In the genomic region with DNA sequence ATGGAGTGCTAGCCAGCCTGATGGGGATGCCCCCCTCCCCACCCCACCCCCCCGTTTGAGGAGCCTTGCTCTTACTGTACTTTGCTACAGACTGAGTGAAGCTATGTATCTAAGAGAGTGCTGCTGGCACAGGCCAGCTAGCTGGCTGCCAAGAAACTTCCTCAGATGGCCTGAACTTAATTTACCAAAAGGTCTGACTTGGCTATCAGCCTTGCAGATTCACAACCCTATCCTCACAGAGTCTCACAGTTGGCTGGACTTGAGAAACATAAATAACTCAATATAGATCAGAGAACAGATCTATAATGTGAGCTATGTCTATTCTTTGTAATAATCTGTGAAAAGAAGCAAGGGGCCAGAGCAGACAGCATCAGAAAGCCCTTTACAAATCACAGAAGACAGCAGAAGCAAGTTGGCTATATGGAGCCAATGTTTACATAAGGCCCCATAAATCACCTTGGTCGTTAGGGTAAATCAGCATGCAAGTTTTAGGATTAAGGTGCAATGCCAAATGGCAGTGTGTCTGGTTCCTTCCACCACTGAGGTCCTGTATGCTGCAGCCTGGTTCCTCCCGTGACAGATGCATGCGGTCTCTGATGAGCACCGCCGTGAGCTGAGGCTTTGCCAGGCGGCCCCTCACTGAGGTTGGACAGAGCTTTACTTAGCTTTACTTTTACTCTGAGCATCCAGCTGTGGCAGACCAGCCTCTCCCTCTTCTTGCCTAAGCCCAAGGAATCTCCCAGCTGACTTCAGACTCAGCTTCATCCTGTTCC, we compare ENCODE assay signal across 14 mouse cellular contexts. TPM values are rescaled to one million over a fixed set of nuclear protein-coding genes. Genes with fewer than 3 reads are reported as not detected.
DNase-seq lines count a peak whose midpoint lies in the region; ATAC-seq and TF ChIP-seq lines count a peak whose summit lies in the region.
"Had no signal": no experiment of that assay in that cellular context is flagged by ENCODE, and none has a peak within 500 bp of the region (broad histone marks: within the 10 kb centered on the region; RNA-seq: fewer than 3 reads in every experiment).

No protein-coding gene starts in this region.

- no peaks in the 10 kb centered on the region for H3K36me3 ChIP-seq in hindbrain, embryonic 16.5 days (ENCODE audit: control insufficient read depth, insufficient read depth, low read length)
- H3K36me3 ChIP-seq in hindbrain, embryonic 11.5 days (ENCODE audit: control insufficient read depth, insufficient read depth, low read length) = no peaks in the 10 kb centered on the region
- H3K36me3 ChIP-seq in lung, embryonic 14.5 days (ENCODE audit: insufficient read depth) = no peaks in the 10 kb centered on the region
- H3K36me3 ChIP-seq in embryonic facial prominence, embryonic 14.5 days (ENCODE audit: control insufficient read depth, insufficient read depth, low read length) = no peaks in the 10 kb centered on the region
- no peaks in the 10 kb centered on the region for H3K36me3 ChIP-seq in neural tube, embryonic 15.5 days
- no peaks in the 10 kb centered on the region for H3K36me3 ChIP-seq in midbrain, embryonic 10.5 days
- H3K36me3 ChIP-seq: heart, embryonic 12.5 days had no signal

- no peak overlapping the region for H3K9ac ChIP-seq in hindbrain, embryonic 16.5 days (ENCODE audit: low read depth, low read length)
- H3K9ac ChIP-seq in hindbrain, embryonic 11.5 days (ENCODE audit: low read depth, low read length) = no peak overlapping the region
- no peak overlapping the region for H3K9ac ChIP-seq in lung, embryonic 14.5 days
- no peak overlapping the region for H3K9ac ChIP-seq in embryonic facial prominence, embryonic 14.5 days (ENCODE audit: low read depth, low read length)
- no peak overlapping the region for H3K9ac ChIP-seq in neural tube, embryonic 15.5 days (replicated peaks)
- H3K9ac ChIP-seq: forebrain, postnatal 0 days; heart, embryonic 12.5 days had no signal

- 0 out of 2 replicates have a peak, but pooled peaks have one; percentile 41 for ATAC-seq in hindbrain, embryonic 16.5 days
- ATAC-seq in hindbrain, embryonic 11.5 days (ENCODE audit: low FRiP score) = no peak
- ATAC-seq in lung, embryonic 14.5 days (ENCODE audit: insufficient read depth) = peak; percentile 90
- ATAC-seq in embryonic facial prominence, embryonic 14.5 days (ENCODE audit: low read depth) = peak; percentile 53
- peak; percentile 54 for ATAC-seq in neural tube, embryonic 15.5 days (ENCODE audit: low FRiP score)
- ATAC-seq: forebrain, postnatal 0 days had no signal

- H3K27ac ChIP-seq in hindbrain, embryonic 16.5 days (ENCODE audit: low read depth, low read length) = no peak overlapping the region
- no peak overlapping the region for H3K27ac ChIP-seq in hindbrain, embryonic 11.5 days (ENCODE audit: low read depth, low read length)
- H3K27ac ChIP-seq in lung, embryonic 14.5 days (ENCODE audit: low read depth) = peak overlapping the region; percentile 75
- peak overlapping the region; percentile 31; the same call in 1 of the 2 replicates for H3K27ac ChIP-seq in embryonic facial prominence, embryonic 14.5 days (replicated peaks; ENCODE audit: low read depth, low read length)
- peak overlapping the region; percentile 51; the same call in 1 of the 2 replicates for H3K27ac ChIP-seq in neural tube, embryonic 15.5 days (replicated peaks)
- H3K27ac ChIP-seq in midbrain, embryonic 10.5 days (replicated peaks) = no peak overlapping the region

- no peaks in the 10 kb centered on the region for H3K9me3 ChIP-seq in hindbrain, embryonic 16.5 days (ENCODE audit: control insufficient read depth, low read length)
- H3K9me3 ChIP-seq in hindbrain, embryonic 11.5 days (ENCODE audit: control insufficient read depth, low read length) = no peaks in the 10 kb centered on the region
- H3K9me3 ChIP-seq in lung, embryonic 14.5 days (ENCODE audit: low read depth, low read length) = no peaks in the 10 kb centered on the region
- no peaks in the 10 kb centered on the region for H3K9me3 ChIP-seq in embryonic facial prominence, embryonic 14.5 days (ENCODE audit: control insufficient read depth, low read length)
- no peaks in the 10 kb centered on the region for H3K9me3 ChIP-seq in neural tube, embryonic 15.5 days (replicated peaks)
- H3K9me3 ChIP-seq in midbrain, embryonic 10.5 days (replicated peaks) = no peaks in the 10 kb centered on the region
- H3K9me3 ChIP-seq: heart, embryonic 12.5 days had no signal

- no peak for TF ChIP-seq CTCF in lung, embryonic 14.5 days (IDR thresholded peaks at IDR 0.05; ENCODE audit: low read depth)

- peaks cover 19% of the 10 kb centered on the region for H3K4me1 ChIP-seq in hindbrain, embryonic 16.5 days (ENCODE audit: control insufficient read depth, insufficient read depth, low read depth, low read length)
- H3K4me1 ChIP-seq in hindbrain, embryonic 11.5 days (replicated peaks; ENCODE audit: control insufficient read depth, insufficient read depth, low read length) = no peaks in the 10 kb centered on the region
- H3K4me1 ChIP-seq in lung, embryonic 14.5 days (ENCODE audit: insufficient read depth) = peaks cover 10% of the 10 kb centered on the region; the same call in 1 of the 2 replicates
- H3K4me1 ChIP-seq in embryonic facial prominence, embryonic 14.5 days (ENCODE audit: control insufficient read depth, insufficient read depth, low read length) = peaks cover 16% of the 10 kb centered on the region
- peaks cover 34% of the 10 kb centered on the region for H3K4me1 ChIP-seq in neural tube, embryonic 15.5 days
- peaks cover 20% of the 10 kb centered on the region for H3K4me1 ChIP-seq in midbrain, embryonic 10.5 days

- no peaks in the 10 kb centered on the region for H3K27me3 ChIP-seq in hindbrain, embryonic 16.5 days (replicated peaks; ENCODE audit: control insufficient read depth, insufficient read depth, low read length)
- H3K27me3 ChIP-seq in hindbrain, embryonic 11.5 days (ENCODE audit: control insufficient read depth, insufficient read depth, low read length) = 0 out of 2 replicates have a peak, but pooled peaks cover 2% of the 10 kb centered on the region
- H3K27me3 ChIP-seq in lung, embryonic 14.5 days (ENCODE audit: insufficient read depth, low read length) = no peaks in the 10 kb centered on the region
- H3K27me3 ChIP-seq in embryonic facial prominence, embryonic 14.5 days (replicated peaks; ENCODE audit: control insufficient read depth, insufficient read depth, low read length) = no peaks in the 10 kb centered on the region
- H3K27me3 ChIP-seq in neural tube, embryonic 15.5 days (replicated peaks) = no peaks in the 10 kb centered on the region
- peaks cover 14% of the 10 kb centered on the region; the same call in 1 of the 2 replicates for H3K27me3 ChIP-seq in midbrain, embryonic 10.5 days (ENCODE audit: low read depth, poor library complexity, severe bottlenecking)
- H3K27me3 ChIP-seq: heart, embryonic 12.5 days had no signal

- WGBS in hindbrain, embryonic 16.5 days = 43% methylated on average over 7 of the region's 7 CpGs
- 59% methylated on average over 7 of the region's 7 CpGs for WGBS in hindbrain, embryonic 11.5 days
- 27% methylated on average over 7 of the region's 7 CpGs for WGBS in lung, embryonic 14.5 days
- WGBS in embryonic facial prominence, embryonic 14.5 days = 50% methylated on average over 7 of the region's 7 CpGs
- WGBS in neural tube, embryonic 15.5 days = 50% methylated on average over 7 of the region's 7 CpGs
- WGBS in midbrain, embryonic 10.5 days = 61% methylated on average over 7 of the region's 7 CpGs

- no peak overlapping the region for H3K4me2 ChIP-seq in hindbrain, embryonic 16.5 days (ENCODE audit: low read length)
- H3K4me2 ChIP-seq in hindbrain, embryonic 11.5 days (replicated peaks; ENCODE audit: low read depth, low read length) = no peak overlapping the region
- H3K4me2 ChIP-seq in lung, embryonic 14.5 days = peak overlapping the region; percentile 8; the same call in 1 of the 2 replicates
- H3K4me2 ChIP-seq in embryonic facial prominence, embryonic 14.5 days (ENCODE audit: low read depth, low read length) = no peak overlapping the region
- no peak overlapping the region for H3K4me2 ChIP-seq in neural tube, embryonic 15.5 days
- H3K4me2 ChIP-seq: heart, embryonic 12.5 days had no signal

- no peak overlapping the region for H3K4me3 ChIP-seq in hindbrain, embryonic 16.5 days (ENCODE audit: low read length)
- no peak overlapping the region for H3K4me3 ChIP-seq in hindbrain, embryonic 11.5 days (ENCODE audit: low read depth, low read length)
- no peak overlapping the region for H3K4me3 ChIP-seq in lung, embryonic 14.5 days (ENCODE audit: low read depth, low read length)
- no peak overlapping the region for H3K4me3 ChIP-seq in embryonic facial prominence, embryonic 14.5 days (ENCODE audit: low read depth, low read length)
- no peak overlapping the region for H3K4me3 ChIP-seq in neural tube, embryonic 15.5 days (replicated peaks)
- H3K4me3 ChIP-seq in midbrain, embryonic 10.5 days = no peak overlapping the region
- H3K4me3 ChIP-seq: heart, embryonic 12.5 days had no signal

- no peak for DNase-seq in hindbrain, embryonic 11.5 days (ENCODE audit: low spot score)
- DNase-seq in lung, embryonic 14.5 days = peak; percentile 87
- DNase-seq in lung, adult 18-20 months = no peak
- DNase-seq in embryonic facial prominence, embryonic 14.5 days (ENCODE audit: low spot score) = peak; percentile 79
- no peak for DNase-seq in midbrain, embryonic 10.5 days (ENCODE audit: low spot score)
- no peak for DNase-seq in right cerebral cortex, postnatal 14 days
- DNase-seq: B cell, adult 2 months; cerebellum, adult 11-12 months; forebrain, postnatal 0 days; gastrocnemius, postnatal 25 days; thymus, adult 18-20 months had no signal

RNA-seq across cellular contexts. Expression of a gene that starts 15.3 kb away (rescaled TPM):
- polyA plus RNA-seq in hindbrain, embryonic 16.5 days (2015; fragmentation: Nextera tagmentation; extraction: Ambion mirVana) = 3.2 and 4.4 TPM in 2 replicates
- polyA plus RNA-seq in hindbrain, embryonic 11.5 days (2014; fragmentation: Nextera tagmentation; extraction: Ambion mirVana) = 3.5 and 4.1 TPM in 2 replicates
- 5.4 and 5.5 TPM in 2 replicates for polyA plus RNA-seq in lung, embryonic 14.5 days (2014; fragmentation: Nextera tagmentation; extraction: Ambion mirVana)
- 3.0 and 4.1 TPM in 2 replicates for polyA plus RNA-seq in embryonic facial prominence, embryonic 14.5 days (2014; fragmentation: Nextera tagmentation; extraction: Ambion mirVana)
- polyA plus RNA-seq in neural tube, embryonic 15.5 days (2015; fragmentation: Nextera tagmentation; extraction: Ambion mirVana) = 3.6 and 4.6 TPM in 2 replicates
- 4.9 and 5.0 TPM in 2 replicates for polyA plus RNA-seq in midbrain, embryonic 10.5 days (2016; fragmentation: Nextera tagmentation; extraction: Ambion mirVana)

Comparison
In these comparisons a context has a peak if more than half of its experiments do, and no peak if none do; other contexts are left out.
1. DNase-seq: peak in lung, embryonic 14.5 days (single experiment) and embryonic facial prominence, embryonic 14.5 days (single experiment); none in hindbrain, embryonic 11.5 days (single experiment), lung, adult 18-20 months (0 of 2), midbrain, embryonic 10.5 days (single experiment) and right cerebral cortex, postnatal 14 days (single experiment).
2. H3K27ac ChIP-seq: peak in lung, embryonic 14.5 days (single experiment), embryonic facial prominence, embryonic 14.5 days (single experiment) and neural tube, embryonic 15.5 days (single experiment); none in hindbrain, embryonic 16.5 days (single experiment), hindbrain, embryonic 11.5 days (single experiment) and midbrain, embryonic 10.5 days (single experiment).